Mouse (Mus musculus) myocyte (in vitro differentiated cells): ENCODE data around the gene 9830107B12Rik. TPM values are rescaled to one million over a fixed set of nuclear protein-coding genes. Genes with fewer than 3 reads are reported as not detected.

Experiments
- H3K27me3 ChIP-seq: one replicate; pipeline ENCODE4 v1.6.1; 2011; ENCODE audit not compliant: control insufficient read depth, insufficient read depth, insufficient read length
- H3K36me3 ChIP-seq: one replicate; pipeline ENCODE4 v1.6.1; 2011; ENCODE audit not compliant: control insufficient read depth, insufficient read depth
- H3K4me2 ChIP-seq: one replicate; pipeline ENCODE4 v1.6.1; 2011; ENCODE audit warnings: low read depth, control low read depth
- H3K4me3 ChIP-seq: one replicate; pipeline ENCODE4 v1.5.1; 2011; ENCODE audit warnings: mild to moderate bottlenecking, control low read depth, moderate library complexity
- H3K79me2 ChIP-seq: one replicate; pipeline ENCODE4 v1.6.1; 2011; ENCODE audit not compliant: control insufficient read depth, insufficient read depth
- H3ac ChIP-seq: one replicate; pipeline ENCODE4 v1.6.1; 2011; ENCODE audit not compliant: control insufficient read depth, insufficient read length
- CEBPB ChIP-seq: IDR thresholded peaks from 2 replicates; pipeline ENCODE4 v1.6.1; 2011; ENCODE audit warnings: mild to moderate bottlenecking, moderate library complexity; ENCODE audit not compliant: poor library complexity, insufficient read depth, severe bottlenecking
- E2F4 ChIP-seq: IDR thresholded peaks from one replicate; pipeline ENCODE4 v1.6.1; 2011; ENCODE audit warnings: mild to moderate bottlenecking, control low read depth, moderate library complexity; ENCODE audit not compliant: insufficient read depth
- MAX ChIP-seq: IDR thresholded peaks from one replicate; pipeline ENCODE4 v1.6.1; 2011; ENCODE audit warnings: low read depth, mild to moderate bottlenecking, control low read depth
- MYOD1 ChIP-seq, 3 experiments: IDR thresholded peaks; one replicate each; pipeline ENCODE4 v1.6.1; 2011; ENCODE audit warnings: control low read depth in 2 of 3, low read depth in 2 of 3, mild to moderate bottlenecking in 2 of 3, moderate library complexity in 1 of 3; ENCODE audit not compliant: insufficient read length in 2 of 3, control insufficient read depth in 1 of 3
- MYOG ChIP-seq, 3 experiments: IDR thresholded peaks; one replicate each; pipeline ENCODE4 v1.6.1; 2011; ENCODE audit warnings: control low read depth in 2 of 3, low read depth in 2 of 3, mild to moderate bottlenecking in 2 of 3; ENCODE audit not compliant: insufficient read length in 2 of 3, control insufficient read depth in 1 of 3, insufficient read depth in 1 of 3
- POLR2A ChIP-seq: IDR thresholded peaks from one replicate; pipeline ENCODE4 v1.6.1; 2011; ENCODE audit warnings: low read depth, mild to moderate bottlenecking, control low read depth, moderate library complexity; ENCODE audit not compliant: insufficient read length
- POLR2AphosphoS2 ChIP-seq: IDR thresholded peaks from one replicate; pipeline ENCODE4 v1.6.1; 2011; ENCODE audit warnings: low read depth, control low read depth; ENCODE audit not compliant: insufficient read length
- REST ChIP-seq: IDR thresholded peaks from one replicate; pipeline ENCODE4 v1.6.1; 2011; ENCODE audit warnings: mild to moderate bottlenecking, control low read depth, moderate library complexity; ENCODE audit not compliant: insufficient read depth, insufficient read length
- SRF ChIP-seq: IDR thresholded peaks from one replicate; pipeline ENCODE4 v1.6.1; 2011; ENCODE audit warnings: low read depth; ENCODE audit not compliant: control insufficient read depth, insufficient read length
- TCF12 ChIP-seq: IDR thresholded peaks from one replicate; pipeline ENCODE4 v1.6.1; 2011; ENCODE audit warnings: mild to moderate bottlenecking, control low read depth; ENCODE audit not compliant: poor library complexity, insufficient read depth, severe bottlenecking
- TCF3 ChIP-seq: IDR thresholded peaks from one replicate; pipeline ENCODE4 v1.6.1; 2011; ENCODE audit warnings: low read depth, control low read depth; ENCODE audit not compliant: insufficient read length
- USF1 ChIP-seq: IDR thresholded peaks from one replicate; pipeline ENCODE4 v1.6.1; 2011; ENCODE audit warnings: low read depth, mild to moderate bottlenecking, control low read depth, moderate library complexity
- polyA plus RNA-seq: library from polyadenylated mRNA; unstranded; fragments of >200 nt; fragmentation: generic; extraction: Trizol; gene quantifications from one replicate; pipeline ENCODE4 v1.2.1, GENCODE M21; 2012; ENCODE audit warnings: missing spikeins

9830107B12Rik gene
- polyA plus RNA-seq, 1 experiment = not detected

DNA sequence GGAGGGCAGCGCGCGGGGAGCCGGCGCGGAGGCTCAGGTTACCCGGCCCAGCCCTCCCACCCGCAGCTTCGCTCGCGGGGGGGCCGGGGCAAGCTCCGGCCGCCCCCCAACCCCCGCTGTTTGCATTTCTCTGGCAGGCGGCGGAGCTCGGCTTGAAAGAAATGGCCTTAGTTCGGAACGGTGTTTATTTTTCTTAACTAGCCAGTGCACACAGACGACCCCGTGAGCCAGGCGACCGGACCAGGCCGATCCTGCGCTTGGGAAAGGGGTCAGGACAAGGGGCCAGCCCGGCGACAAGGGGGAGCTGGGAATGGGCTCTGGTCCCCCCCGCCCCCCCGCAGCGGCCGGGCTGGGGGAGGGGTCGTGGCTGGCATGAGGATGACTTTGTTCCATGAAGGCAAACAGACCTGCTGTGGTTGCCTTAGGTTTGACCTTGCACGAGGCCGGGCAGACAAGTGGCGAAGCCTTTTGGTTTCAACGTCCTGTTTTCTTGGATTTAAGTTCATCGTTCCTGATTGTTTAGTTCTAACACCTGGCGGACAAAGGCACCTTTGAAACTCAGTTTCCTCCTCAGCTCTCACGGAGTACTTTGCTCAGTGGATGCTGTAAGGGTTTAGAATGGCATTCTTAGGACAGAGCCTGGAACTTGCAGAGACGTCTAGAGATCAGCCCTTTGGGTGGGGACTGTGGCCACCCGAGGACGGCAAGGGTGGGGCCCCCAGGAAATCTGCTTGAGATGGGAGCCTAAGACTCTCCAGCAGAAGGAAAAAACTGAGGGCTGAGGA lies 48.1 kb downstream of the 9830107B12Rik start:
- Histone ChIP-seq H3ac (no peak overlapping the region), H3K79me2 (no peaks in the 10 kb centered on the region), H3K4me2 (peak overlapping the region; percentile 30), H3K4me3 (no peak overlapping the region), H3K36me3 (no peaks in the 10 kb centered on the region), H3K27me3 (peaks cover 64% of the 10 kb centered on the region)
- TF ChIP-seq REST (no peak), TCF3 (no peak), MYOD1 (IDR thresholded peaks at IDR 0.05; ENCODE audit: control insufficient read depth in 1 of 3, insufficient read length in 2 of 3, low read depth in 2 of 3) (no peak), TCF12 (no peak), MAX (no peak), E2F4 (no peak), SRF (no peak), POLR2AphosphoS2 (no peak), MYOG (IDR thresholded peaks at IDR 0.05; ENCODE audit: control insufficient read depth in 1 of 3, insufficient read depth in 1 of 3, insufficient read length in 2 of 3, low read depth in 2 of 3) (no peak), POLR2A (no peak), CEBPB (no peak), USF1 (no peak)

DNA sequence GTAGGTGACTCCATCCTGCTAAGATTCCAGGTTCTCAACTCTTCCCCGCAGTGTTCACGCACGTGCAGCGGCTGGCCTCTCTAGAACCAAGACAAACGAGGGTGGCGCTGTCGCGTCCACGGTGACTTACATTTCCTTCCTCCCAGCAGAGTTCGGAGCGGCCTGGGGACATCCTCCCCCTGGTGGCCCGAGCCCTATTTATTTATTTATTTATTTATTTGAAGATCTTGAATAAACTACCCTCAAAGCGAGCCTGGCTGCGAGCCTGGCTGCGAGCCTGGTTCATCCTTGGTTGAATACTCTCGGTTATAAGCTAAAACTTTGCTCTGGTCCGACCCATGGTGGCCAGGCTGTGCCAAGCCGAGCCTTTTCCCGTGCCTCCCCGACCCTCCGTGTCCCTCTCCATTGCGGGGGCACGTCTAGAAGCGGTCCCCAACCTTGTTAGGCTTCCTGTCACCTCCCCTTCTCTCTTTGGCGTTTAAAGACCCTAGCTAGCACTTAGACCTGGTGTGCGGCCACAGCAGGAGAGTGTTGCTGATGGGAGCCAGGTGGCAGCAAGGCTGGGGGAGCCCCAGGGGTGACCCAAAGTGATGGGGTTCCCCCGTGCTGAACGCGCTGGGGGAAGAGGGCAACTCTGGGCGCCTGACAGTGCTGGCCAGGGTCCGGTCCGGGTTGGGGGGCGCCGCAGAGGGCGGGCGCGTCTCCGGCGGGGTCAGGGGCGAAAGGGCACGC lies 48.9 kb downstream of the 9830107B12Rik start:
- peaks cover 57% of the 10 kb centered on the region for H3K27me3 ChIP-seq
- H3K36me3 ChIP-seq = no peaks in the 10 kb centered on the region
- H3K4me2 ChIP-seq = no peak overlapping the region
- H3ac ChIP-seq = no peak overlapping the region
- TF ChIP-seq CEBPB (no peak), E2F4 (no peak), MYOD1 (IDR thresholded peaks at IDR 0.05; ENCODE audit: control insufficient read depth in 1 of 3, insufficient read length in 2 of 3, low read depth in 2 of 3) (no peak), TCF12 (no peak), USF1 (no peak), MAX (no peak), TCF3 (no peak), POLR2A (no peak), POLR2AphosphoS2 (no peak), REST (no peak), MYOG (IDR thresholded peaks at IDR 0.05; ENCODE audit: control insufficient read depth in 1 of 3, insufficient read depth in 1 of 3, insufficient read length in 2 of 3, low read depth in 2 of 3) (no peak), SRF (no peak)
- no peaks in the 10 kb centered on the region for H3K79me2 ChIP-seq
- no peak overlapping the region for H3K4me3 ChIP-seq

DNA sequence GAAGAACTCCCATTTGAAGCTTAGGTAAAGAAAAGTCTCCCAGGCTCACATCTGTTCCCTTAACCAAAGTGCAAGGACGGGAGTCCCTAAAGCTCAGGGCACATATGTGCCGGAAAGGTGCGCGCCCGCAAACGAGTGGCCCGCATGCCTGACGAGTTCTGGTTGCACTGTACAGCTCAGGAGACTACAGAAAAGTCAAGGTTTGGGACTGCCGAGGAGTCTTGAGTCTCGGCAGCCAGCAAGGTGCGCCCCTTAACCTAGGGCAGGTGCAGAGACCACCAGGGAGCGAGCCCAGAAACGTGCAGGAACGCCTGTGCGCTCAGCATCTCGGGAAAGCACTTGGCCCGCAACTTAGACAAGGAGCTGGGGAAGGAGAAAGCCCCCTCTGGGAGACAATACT lies 49.7 kb downstream of the 9830107B12Rik start:
- no peak overlapping the region for H3K4me3 ChIP-seq
- no peak for TF ChIP-seq TCF12
- no peak for TF ChIP-seq REST
- TF ChIP-seq MYOG (IDR thresholded peaks at IDR 0.05; ENCODE audit: control insufficient read depth in 1 of 3, insufficient read depth in 1 of 3, insufficient read length in 2 of 3, low read depth in 2 of 3) = no peak
- TF ChIP-seq SRF = no peak
- no peak for TF ChIP-seq CEBPB
- no peak for TF ChIP-seq POLR2AphosphoS2
- no peak for TF ChIP-seq POLR2A
- TF ChIP-seq MAX = no peak
- TF ChIP-seq E2F4 = no peak
- no peak for TF ChIP-seq MYOD1 (IDR thresholded peaks at IDR 0.05; ENCODE audit: control insufficient read depth in 1 of 3, insufficient read length in 2 of 3, low read depth in 2 of 3)
- no peak for TF ChIP-seq TCF3
- TF ChIP-seq USF1 = no peak
- peaks cover 57% of the 10 kb centered on the region for H3K27me3 ChIP-seq

DNA sequence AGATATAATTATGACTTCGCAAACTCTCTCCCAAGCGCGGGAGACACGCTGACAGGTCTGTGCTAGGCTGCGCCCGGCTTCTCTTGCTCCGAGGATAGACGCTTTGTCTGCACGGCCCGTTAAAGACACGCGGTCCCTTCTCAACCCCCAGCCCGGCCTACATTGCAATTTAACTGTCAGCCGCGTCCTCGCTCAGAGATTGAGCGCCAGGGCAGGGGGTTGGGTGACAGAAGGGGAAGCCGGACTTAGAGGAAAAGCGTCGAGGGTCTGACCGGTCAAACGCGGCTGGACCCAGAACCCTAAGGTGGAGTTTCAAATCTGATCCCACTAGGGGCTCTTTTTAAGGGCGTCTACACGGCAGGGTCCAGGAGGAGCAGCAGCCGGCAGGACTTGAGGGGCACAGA lies 50.3 kb downstream of the 9830107B12Rik start:
- Histone ChIP-seq H3K4me3 (no peak overlapping the region), H3K27me3 (peaks cover 57% of the 10 kb centered on the region), H3K79me2 (no peaks in the 10 kb centered on the region), H3ac (no peak overlapping the region), H3K36me3 (no peaks in the 10 kb centered on the region), H3K4me2 (no peak overlapping the region)
- TF ChIP-seq MYOD1 (IDR thresholded peaks at IDR 0.05; ENCODE audit: control insufficient read depth in 1 of 3, insufficient read length in 2 of 3, low read depth in 2 of 3) (no peak), TCF12 (no peak), TCF3 (no peak), REST (no peak), POLR2A (no peak), E2F4 (no peak), USF1 (no peak), CEBPB (no peak), MYOG (IDR thresholded peaks at IDR 0.05; ENCODE audit: control insufficient read depth in 1 of 3, insufficient read depth in 1 of 3, insufficient read length in 2 of 3, low read depth in 2 of 3) (no peak), POLR2AphosphoS2 (no peak), SRF (no peak), MAX (no peak)

More for the DNA sequence above, 49.7 kb downstream of the 9830107B12Rik start:
- H3ac ChIP-seq = no peak overlapping the region
- no peak overlapping the region for H3K4me2 ChIP-seq
- no peaks in the 10 kb centered on the region for H3K79me2 ChIP-seq
- no peaks in the 10 kb centered on the region for H3K36me3 ChIP-seq
